Mouse (Mus musculus) lung, postnatal 0 days (tissue): Measurements from ENCODE around the gene Elmo1. TPM values are rescaled to one million over a fixed set of nuclear protein-coding genes. Genes with fewer than 3 reads are reported as not detected.

ENCODE experiments used
- ATAC-seq: fragments of 200-750 bp; cut with Nextera tagmentation; 2 replicates; pipeline ENCODE4 v1.8.0; 2017; ENCODE audit warnings: moderate library complexity
- DNase-seq: peaks from one replicate; pipeline ENCODE4 v3.0.0-alpha.2; 2016; ENCODE audit warnings: low spot score
- H3K27ac ChIP-seq: fragments of 300-500 bp; sonication (generic); 2 replicates; pipeline ENCODE4 v1.5.1; 2014; ENCODE audit warnings: antibody characterized with exemption, mild to moderate bottlenecking, low read length, mixed read lengths
- H3K27me3 ChIP-seq: fragments of 300-500 bp; sonication (generic); replicated peaks from 2 replicates; pipeline ENCODE4 v1.6.1; 2014; ENCODE audit warnings: low read length, mixed read lengths; ENCODE audit not compliant: insufficient read depth
- H3K36me3 ChIP-seq: fragments of 300-500 bp; sonication (generic); 2 replicates; pipeline ENCODE4 v1.6.1; 2014; ENCODE audit warnings: low read length, mixed read lengths; ENCODE audit not compliant: insufficient read depth
- H3K4me1 ChIP-seq: fragments of 300-500 bp; sonication (generic); 2 replicates; pipeline ENCODE4 v1.6.1; 2014; ENCODE audit warnings: antibody characterized with exemption, low read depth, low read length, mixed read lengths; ENCODE audit not compliant: insufficient read depth
- H3K4me2 ChIP-seq: fragments of 300-500 bp; sonication (generic); replicated peaks from 2 replicates; pipeline ENCODE4 v1.6.1; 2014; ENCODE audit warnings: low read depth, mild to moderate bottlenecking, low read length, moderate library complexity, mixed read lengths
- H3K4me3 ChIP-seq: fragments of 300-500 bp; sonication (generic); 2 replicates; pipeline ENCODE4 v1.5.1; 2014; ENCODE audit warnings: low read depth, low read length
- H3K9ac ChIP-seq: fragments of 300-500 bp; sonication (generic); replicated peaks from 2 replicates; pipeline ENCODE4 v1.6.1; 2014; ENCODE audit warnings: low read depth, mild to moderate bottlenecking
- H3K9me3 ChIP-seq: fragments of 300-500 bp; sonication (generic); 2 replicates; pipeline ENCODE4 v1.6.1; 2016; ENCODE audit warnings: low read length, mixed read lengths
- CTCF ChIP-seq: IDR thresholded peaks from 2 replicates; pipeline ENCODE4 v1.5.1; 2016; ENCODE audit warnings: antibody characterized with exemption, mild to moderate bottlenecking
- EP300 ChIP-seq: IDR thresholded peaks from 2 replicates; pipeline ENCODE4 v1.6.1; 2016; ENCODE audit warnings: antibody characterized with exemption, mild to moderate bottlenecking, control low read depth
- WGBS: fragments of 180-500 bp; shearing (Covaris S2); extraction: QIAGEN DNeasy Blood & Tissue Kit; methylation state at CpG from one replicate; pipeline ENCODE4 v1.1.7; 2014; 5-methylcytosine and 5-hydroxymethylcytosine counted together
- polyA plus RNA-seq: library from polyadenylated mRNA; unstranded; fragments of >200 nt; fragmentation: Nextera tagmentation; extraction: Ambion mirVana; gene quantifications from 2 replicates; pipeline ENCODE4 v1.2.1, GENCODE M21; 2015

Gene Elmo1
- polyA plus RNA-seq, 1 experiment from 2014 or later, result 20.8 TPM

GRCm38 (mm10) chr13:20217453-20218090 is 127.2 kb downstream of the Elmo1 start:
- no peak overlapping the region for H3K27ac ChIP-seq

GRCm38 (mm10) chr13:20218126-20218525 is 127.7 kb downstream of the Elmo1 start:
- H3K4me2 ChIP-seq, result no peak overlapping the region
- H3K4me1 ChIP-seq, result 0 out of 2 replicates have a peak, but pooled peaks cover 4% of the 10 kb centered on the region
- H3K9ac ChIP-seq, result no peak overlapping the region
- H3K9me3 ChIP-seq, result no peaks in the 10 kb centered on the region
- no peaks in the 10 kb centered on the region for H3K27me3 ChIP-seq
- 55% methylated on average over 4 of the region's 4 CpGs for WGBS
- H3K27ac ChIP-seq, result no peak overlapping the region
- TF ChIP-seq CTCF (no peak), EP300 (no peak)
- no peaks in the 10 kb centered on the region for H3K36me3 ChIP-seq
- H3K4me3 ChIP-seq, result no peak overlapping the region
- no peak for ATAC-seq
- no peak for DNase-seq

More at GRCm38 (mm10) chr13:20217453-20218090, 127.2 kb downstream of the Elmo1 start:
- no peaks in the 10 kb centered on the region for H3K27me3 ChIP-seq
- H3K4me3 ChIP-seq, result no peak overlapping the region
- 36% methylated on average over 4 of the region's 4 CpGs for WGBS
- no peak; the same call in 1 of the 2 replicates for TF ChIP-seq EP300
- TF ChIP-seq CTCF, result no peak
- no peak overlapping the region for H3K4me2 ChIP-seq
- no peaks in the 10 kb centered on the region for H3K36me3 ChIP-seq
- DNase-seq (peak; percentile 80), ATAC-seq (peak; percentile 88)
- no peaks in the 10 kb centered on the region for H3K9me3 ChIP-seq
- H3K4me1 ChIP-seq, result 0 out of 2 replicates have a peak, but pooled peaks cover 4% of the 10 kb centered on the region
- H3K9ac ChIP-seq, result no peak overlapping the region

DNA sequence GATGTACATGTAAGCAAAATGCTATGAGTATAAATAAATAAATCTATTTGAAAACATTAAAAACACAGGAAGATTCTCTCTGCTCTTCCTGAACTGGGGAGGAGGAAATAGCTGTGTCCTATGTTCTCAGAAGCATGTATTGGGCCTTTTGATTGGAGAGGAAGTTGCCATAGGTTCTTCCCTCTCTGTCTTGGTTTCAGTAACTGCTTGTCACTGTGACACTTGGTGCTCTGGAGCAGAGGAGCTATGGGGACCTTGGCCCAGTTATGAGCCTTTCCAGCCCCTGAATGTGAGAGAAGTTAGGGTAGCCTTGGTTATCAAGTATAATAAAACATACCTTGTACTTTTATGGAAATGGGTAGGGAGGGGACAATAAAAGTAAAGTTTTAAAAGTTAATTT is 130.0 kb downstream of the Elmo1 start:
- H3K4me2 ChIP-seq, result no peak overlapping the region
- H3K9me3 ChIP-seq, result no peaks in the 10 kb centered on the region
- H3K27me3 ChIP-seq, result no peaks in the 10 kb centered on the region
- 0 out of 2 replicates have a peak, but pooled peaks cover 4% of the 10 kb centered on the region for H3K4me1 ChIP-seq
- TF ChIP-seq EP300, result no peak
- TF ChIP-seq CTCF, result no peak
- no peak overlapping the region for H3K4me3 ChIP-seq
- no peaks in the 10 kb centered on the region for H3K36me3 ChIP-seq
- ATAC-seq (no peak), DNase-seq (no peak)
- no peak overlapping the region for H3K9ac ChIP-seq
- H3K27ac ChIP-seq, result no peak overlapping the region

- Histone ChIP-seq H3K9me3 (no peaks in the 10 kb centered on the region), H3K9ac (no peak overlapping the region), H3K4me1 (peaks cover 7% of the 10 kb centered on the region), H3K27me3 (no peaks in the 10 kb centered on the region), H3K36me3 (no peaks in the 10 kb centered on the region), H3K27ac (0 out of 2 replicates have a peak overlapping the region, but pooled peaks have one; percentile 12), H3K4me2 (no peak overlapping the region), H3K4me3 (no peak overlapping the region)
- 66% methylated on average over 11 of the region's 11 CpGs for WGBS
- ATAC-seq (no peak), DNase-seq (no peak)
- TF ChIP-seq CTCF (no peak), EP300 (peak; percentile 85)
Observed at GRCm38 (mm10) chr13:20227923-20228705, 137.7 kb downstream of the Elmo1 start.

DNA sequence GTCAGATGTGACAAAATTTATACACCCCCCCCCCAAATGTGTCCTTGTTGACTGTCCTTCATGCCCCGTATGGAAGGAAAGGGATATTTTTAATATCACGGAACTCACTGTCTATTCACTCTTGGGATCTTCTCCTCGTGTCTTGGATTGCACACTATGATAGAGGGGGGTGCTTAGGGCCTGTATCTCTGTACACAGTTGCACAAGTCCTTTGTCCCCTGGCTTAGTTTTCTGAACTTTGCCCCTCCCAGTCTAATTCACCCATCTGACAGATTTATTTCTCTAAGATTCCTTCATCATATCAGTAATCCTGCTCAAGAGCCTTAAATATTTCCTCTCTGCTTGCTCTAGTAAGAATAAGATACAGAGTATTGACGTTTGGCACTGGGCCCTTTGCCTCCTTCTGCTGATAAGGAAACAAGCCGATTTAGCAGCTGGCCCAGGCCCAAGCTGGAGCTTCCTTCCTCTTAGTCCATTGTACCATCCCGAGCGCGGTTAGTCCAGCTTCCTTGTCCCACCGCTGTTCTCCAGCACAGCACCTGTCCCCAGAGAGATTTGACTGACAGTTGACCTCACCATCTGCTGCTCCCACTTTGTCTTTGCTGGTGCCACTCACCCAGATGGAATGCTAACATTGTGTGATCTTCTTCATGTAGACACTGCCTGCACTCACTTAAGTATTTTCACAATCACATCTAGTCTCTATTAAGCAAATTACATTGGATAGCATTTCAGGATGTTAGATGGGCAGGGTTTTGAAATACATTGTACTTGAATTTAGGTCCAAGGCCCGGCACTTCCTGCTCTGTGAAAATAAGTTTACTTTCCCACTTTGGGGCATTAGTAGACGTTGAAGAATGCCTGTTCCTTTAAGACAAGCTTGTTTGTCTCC is 141.7 kb downstream of the Elmo1 start:
- Histone ChIP-seq H3K27me3 (no peaks in the 10 kb centered on the region), H3K9me3 (no peaks in the 10 kb centered on the region), H3K4me1 (peaks cover 11% of the 10 kb centered on the region), H3K4me2 (no peak overlapping the region), H3K4me3 (no peak overlapping the region), H3K9ac (no peak overlapping the region), H3K36me3 (no peaks in the 10 kb centered on the region), H3K27ac (peak overlapping the region; percentile 79)
- 18% methylated on average over 11 of the region's 11 CpGs for WGBS
- ATAC-seq (peak; percentile 77), DNase-seq (peak; percentile 78)
- TF ChIP-seq EP300, result peak; percentile 63
- TF ChIP-seq CTCF, result no peak

GRCm38 (mm10) chr13:20233707-20234106 is 143.3 kb downstream of the Elmo1 start:
- Histone ChIP-seq H3K27ac (no peak overlapping the region), H3K4me1 (peaks cover 11% of the 10 kb centered on the region), H3K4me3 (no peak overlapping the region), H3K9me3 (no peaks in the 10 kb centered on the region), H3K27me3 (no peaks in the 10 kb centered on the region), H3K4me2 (no peak overlapping the region), H3K36me3 (no peaks in the 10 kb centered on the region), H3K9ac (no peak overlapping the region)
- WGBS, result 88% methylated on average over 7 of the region's 7 CpGs
- ATAC-seq (no peak), DNase-seq (no peak)
- TF ChIP-seq EP300 (no peak), CTCF (no peak)
